Mouse (Mus musculus) 3134 (cell line): ENCODE data around the gene Lyrm4.
"Not testable (repeated sequence)": the region's sequence is repeated elsewhere in the genome, so short reads cannot be mapped to it uniquely, and the experiment has no call there.

Experiments used
- DNase-seq: peaks from one replicate; pipeline ENCODE4 v3.0.0-alpha.2; 2011; ENCODE audit warnings: low spot score; ENCODE audit not compliant: insufficient read length; ENCODE audit errors: extremely low read depth

Lyrm4 gene

DNA sequence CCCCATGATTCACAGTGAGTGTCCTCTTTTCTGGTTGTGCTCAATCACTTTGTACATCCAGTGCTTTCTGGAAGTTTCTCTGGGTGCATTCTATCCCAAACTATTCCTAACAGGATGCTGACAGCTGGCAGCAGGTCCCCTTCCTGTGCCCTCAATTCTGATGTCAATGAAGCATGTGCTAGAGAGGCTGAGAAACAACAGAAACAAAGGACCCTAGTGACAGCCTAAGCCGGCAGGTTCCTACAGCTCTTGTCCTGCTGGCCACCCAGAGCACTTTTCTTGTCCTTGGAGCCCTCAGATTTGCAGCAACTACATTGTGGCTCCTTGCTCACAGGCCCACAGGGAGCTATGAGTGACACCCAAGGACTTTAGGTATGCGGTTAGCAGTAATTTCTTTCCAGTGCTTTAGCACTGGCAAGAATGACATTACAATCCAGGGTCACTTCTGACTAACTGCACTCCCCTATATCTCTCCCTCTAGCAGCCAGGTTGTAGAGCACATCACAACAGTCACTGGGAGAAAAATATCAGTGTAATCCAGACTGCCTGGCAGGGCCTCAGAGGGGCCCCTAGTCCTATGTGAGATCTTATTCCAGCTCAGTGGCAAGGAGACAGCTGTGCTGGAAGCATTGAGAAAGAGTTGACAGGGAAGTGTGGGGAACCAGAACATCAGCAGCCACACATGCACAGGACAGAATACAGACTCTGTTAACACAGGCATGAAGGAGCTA, 121.5 kb downstream of the Lyrm4 start:
- DNase-seq, result no peak

DNA sequence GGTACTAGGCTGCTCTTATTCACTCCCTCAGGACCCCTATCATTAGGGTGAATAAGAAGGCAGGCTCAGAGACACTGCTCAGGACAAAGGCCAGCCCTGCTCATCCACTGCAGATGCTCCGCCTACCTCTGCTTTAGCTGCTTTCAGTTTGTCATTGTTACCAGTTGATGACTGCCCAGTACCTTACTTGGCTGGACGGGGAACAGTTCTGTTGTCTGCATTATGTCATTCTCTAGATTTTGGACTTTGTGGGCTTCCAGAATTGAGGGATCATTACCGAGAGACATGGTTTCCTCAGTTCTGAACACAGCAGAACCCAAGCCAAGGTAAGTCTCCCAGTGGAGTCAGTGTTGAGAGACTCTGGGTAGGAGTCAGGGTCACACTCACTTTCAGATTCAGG, 122.1 kb downstream of the Lyrm4 start:
- DNase-seq, result no peak

DNA sequence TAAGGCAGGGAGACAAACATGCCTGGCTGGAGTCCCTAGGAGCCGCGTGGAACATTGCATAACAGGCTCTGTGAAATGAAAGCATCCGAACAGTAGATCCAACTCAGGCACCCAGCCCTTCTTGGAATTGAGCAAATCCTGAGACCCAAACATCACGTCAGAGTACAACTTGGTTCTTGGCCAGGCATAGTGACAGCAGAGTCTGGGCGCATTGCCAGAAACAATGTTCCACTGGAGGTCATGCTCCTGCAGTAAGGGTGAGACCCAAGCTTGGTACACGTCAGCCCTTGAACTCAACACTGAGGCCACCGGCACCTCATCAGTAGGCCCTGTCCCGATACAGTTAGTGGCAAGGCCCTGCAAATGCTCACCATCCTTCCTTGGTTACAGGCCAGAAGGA, 123.3 kb downstream of the Lyrm4 start:
- DNase-seq, result peak; percentile 44

GRCm38 (mm10) chr13:35991185-35991584, 126.1 kb downstream of the Lyrm4 start:
- DNase-seq, result not testable (repeated sequence)

- DNase-seq, result no peak
These were observed 128.0 kb downstream of the Lyrm4 start for GRCm38 (mm10) chr13:35989329-35989728.

- no peak for DNase-seq
These were observed 134.3 kb downstream of the Lyrm4 start for GRCm38 (mm10) chr13:35982985-35983384.

- no peak for DNase-seq
These were observed 136.9 kb downstream of the Lyrm4 start for GRCm38 (mm10) chr13:35980471-35980870.

DNA sequence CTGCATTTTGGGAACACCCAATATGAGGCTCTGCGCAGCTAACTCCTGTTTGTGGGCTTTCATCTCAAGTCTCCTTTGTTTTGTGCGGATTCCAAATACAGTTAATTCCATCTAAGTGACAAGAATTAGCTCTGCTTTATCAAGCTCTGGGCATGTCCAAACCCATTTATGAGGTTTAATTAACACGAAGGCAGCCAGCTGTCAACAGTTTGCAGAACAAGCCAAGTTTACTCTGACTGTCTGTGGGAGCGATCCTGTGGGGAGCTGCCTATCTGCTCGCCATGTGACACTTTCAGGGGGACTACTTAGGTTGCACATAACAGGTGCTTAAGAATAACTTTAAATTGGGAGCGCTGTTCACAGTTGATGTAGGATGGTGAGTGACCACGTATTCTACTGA, 140.4 kb downstream of the Lyrm4 start:
- DNase-seq, result no peak

DNA sequence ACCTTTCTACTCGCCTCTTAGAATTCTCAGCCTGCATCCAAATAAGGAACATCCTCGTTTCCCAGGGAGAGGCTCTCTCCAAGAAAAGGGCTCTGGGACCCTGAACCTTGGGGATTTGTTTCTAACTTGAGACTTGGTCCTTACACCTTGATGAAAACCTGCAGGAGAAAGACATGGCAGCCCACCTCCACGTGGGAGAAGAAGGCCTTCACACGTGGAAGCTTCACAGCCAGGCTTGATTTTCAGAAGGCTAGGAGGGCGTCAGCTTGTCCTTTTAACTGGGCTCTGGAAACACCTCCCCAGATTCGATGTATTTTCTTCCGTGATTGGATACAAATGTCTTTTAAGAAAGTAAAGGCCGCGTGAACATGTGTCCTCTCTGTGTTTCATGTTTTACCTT, 147.5 kb downstream of the Lyrm4 start:
- DNase-seq, result no peak

DNA sequence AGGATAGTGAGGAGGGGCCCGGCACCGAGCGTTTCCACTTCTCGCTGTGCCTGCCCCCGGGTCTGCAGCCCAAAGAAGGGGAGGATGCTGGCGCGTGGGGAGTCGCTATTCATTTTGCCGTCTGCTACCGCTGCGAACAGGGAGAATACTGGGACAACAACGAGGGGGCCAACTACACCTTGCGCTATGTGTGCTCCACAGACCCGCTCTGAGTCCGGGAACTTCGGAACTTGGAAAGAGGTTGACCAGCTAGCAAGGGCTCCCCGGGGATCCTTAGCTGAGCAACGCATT, 147.9 kb downstream of the Lyrm4 start:
- no peak for DNase-seq

DNA sequence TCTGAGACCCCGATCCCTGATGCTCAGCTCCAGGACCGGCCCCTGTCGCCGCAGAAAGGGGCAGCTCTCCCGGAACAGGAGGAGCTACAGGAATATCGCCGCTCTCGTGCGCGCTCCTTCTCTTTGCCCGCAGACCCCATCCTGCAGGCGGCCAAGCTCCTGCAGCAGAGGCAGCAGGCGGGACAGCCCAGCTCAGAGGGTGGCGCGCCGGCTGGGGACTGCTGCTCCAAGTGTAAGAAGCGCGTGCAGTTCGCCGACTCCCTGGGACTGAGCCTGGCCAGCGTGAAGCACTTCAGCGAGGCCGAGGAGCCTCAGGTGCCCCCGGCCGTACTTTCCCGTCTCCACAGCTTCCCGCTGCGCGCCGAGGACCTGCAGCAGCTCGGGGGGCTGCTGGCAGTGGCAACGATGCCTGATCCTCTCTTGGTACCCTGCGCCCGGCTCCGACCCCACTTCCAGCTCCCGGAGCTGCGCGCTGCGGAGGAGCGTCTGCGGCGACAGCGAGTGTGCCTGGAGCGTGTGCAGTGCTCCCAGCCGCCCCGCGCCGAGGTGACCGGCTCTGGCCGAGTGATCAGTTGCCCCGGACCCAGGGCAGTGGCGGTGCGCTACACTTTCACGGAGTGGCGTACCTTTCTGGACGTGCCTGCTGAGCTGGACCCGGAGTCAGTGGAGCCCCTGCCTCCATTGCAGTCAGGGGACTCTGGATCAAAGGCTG, 148.5 kb downstream of the Lyrm4 start:
- no peak for DNase-seq

DNA sequence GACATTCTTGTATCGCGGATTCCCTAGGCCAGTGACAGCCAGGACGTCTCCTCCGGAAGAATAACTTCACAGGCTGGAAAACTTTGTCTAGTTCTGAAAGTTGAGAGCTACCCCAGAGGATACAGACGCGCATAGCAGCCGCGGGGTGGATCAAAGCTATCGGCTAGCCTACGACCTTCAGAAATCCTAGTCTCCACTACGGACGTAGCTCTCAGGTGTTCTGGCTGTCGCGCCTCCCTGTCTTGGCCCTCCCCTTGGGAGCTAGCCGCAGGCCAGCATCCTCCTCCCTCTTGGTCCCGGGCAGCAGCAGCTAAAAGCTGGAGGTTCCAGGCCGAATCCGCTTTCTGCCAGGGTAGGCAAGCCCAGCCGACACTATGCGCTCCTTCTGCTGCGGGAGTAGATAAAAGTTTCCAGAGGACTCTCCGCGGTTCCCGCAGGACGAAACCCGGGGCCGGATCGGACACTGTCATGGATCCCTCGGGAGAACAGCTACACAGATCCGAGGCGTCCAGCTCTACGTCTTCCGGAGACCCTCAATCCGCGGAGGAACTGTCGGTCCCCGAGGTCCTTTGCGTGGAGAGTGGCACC, 149.1 kb downstream of the Lyrm4 start:
- no peak for DNase-seq

GRCm38 (mm10) chr13:35967690-35968089, 149.6 kb downstream of the Lyrm4 start:
- no peak for DNase-seq

DNA sequence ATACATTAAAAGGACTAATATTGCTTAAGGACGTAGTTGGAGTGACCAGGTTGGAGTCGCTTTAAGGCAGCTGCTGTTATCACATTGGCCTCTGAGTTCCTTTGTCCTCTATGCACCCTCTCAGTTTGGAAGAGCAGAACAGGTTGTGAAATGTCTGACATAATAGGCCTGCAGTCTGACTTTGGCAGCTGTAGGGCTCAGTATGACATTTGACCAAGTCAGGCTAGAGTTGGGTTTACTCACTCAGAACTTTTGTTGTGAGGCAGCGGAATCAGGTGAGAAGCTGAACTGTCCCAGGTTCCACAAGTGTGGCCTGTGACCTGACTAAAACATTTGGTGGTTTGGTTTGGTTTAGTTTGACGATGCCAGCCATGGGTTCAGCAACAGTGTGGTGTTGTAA, 153.7 kb downstream of the Lyrm4 start:
- DNase-seq, result no peak

GRCm38 (mm10) chr13:35959391-35960067, 157.8 kb downstream of the Lyrm4 start:
- DNase-seq, result no peak

DNA sequence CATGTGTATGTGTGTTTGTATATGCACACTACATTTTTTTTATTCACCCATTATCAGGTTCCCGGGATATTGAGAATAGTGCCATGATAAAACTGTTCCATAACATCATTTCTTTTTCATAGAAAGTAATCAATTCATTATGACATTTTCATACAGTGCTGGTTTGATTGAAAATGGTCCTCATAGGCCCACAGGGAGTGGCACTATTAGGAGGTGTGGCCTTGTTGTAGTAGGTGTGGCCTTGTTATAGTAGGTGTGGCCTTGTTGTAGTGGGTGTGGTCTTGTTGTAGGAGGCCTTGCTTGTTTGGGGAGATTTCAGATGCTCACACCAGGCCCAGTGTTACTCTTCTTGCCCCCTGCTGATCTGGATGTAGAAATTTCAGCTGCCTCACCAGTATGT, 158.8 kb downstream of the Lyrm4 start, which contains the start of gene Ppp1r3g:
Gene Ppp1r3g (plus strand): TSS at position 301 of the 400 bp plus-strand sequence.
- DNase-seq, result no peak

GRCm38 (mm10) chr13:35949814-35950455, 167.4 kb downstream of the Lyrm4 start:
- no peak for DNase-seq

GRCm38 (mm10) chr13:35947354-35948000, 169.8 kb downstream of the Lyrm4 start:
- peak; percentile 31 for DNase-seq

- DNase-seq, result no peak
These were observed 170.5 kb downstream of the Lyrm4 start for GRCm38 (mm10) chr13:35946659-35947353.

GRCm38 (mm10) chr13:35940934-35941333, 176.4 kb downstream of the Lyrm4 start:
- DNase-seq, result no peak
